Mouse (Mus musculus) MEL-GATA-1-ER (cell line): ENCODE measurements around the gene Reep3.

ENCODE experiments used
- DNase-seq: peaks from one replicate; pipeline ENCODE4 v3.0.0-alpha.2; 2012; ENCODE audit warnings: low read depth; ENCODE audit errors: extremely low read depth

Reep3 gene

DNA sequence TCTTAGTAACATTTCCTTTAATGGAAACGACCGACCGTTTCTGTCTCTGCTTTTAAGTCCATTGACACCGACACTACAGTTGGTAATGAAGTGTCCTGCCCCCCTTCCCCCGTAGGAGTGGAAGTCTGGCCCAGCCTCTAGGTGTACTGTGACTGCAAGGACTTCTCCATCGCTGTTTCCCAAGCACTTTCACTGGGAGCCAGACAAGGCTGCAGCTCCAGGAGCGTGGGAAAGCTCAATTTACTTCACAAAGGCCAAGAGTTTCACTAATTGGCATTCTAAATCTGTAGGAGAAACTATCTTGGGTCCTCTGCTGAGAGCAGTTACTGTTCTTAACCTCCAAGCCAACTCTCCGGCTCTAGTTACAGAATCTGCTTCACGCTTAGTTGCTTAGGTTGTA lies 43.3 kb downstream of the Reep3 start:
- no peak for DNase-seq

DNA sequence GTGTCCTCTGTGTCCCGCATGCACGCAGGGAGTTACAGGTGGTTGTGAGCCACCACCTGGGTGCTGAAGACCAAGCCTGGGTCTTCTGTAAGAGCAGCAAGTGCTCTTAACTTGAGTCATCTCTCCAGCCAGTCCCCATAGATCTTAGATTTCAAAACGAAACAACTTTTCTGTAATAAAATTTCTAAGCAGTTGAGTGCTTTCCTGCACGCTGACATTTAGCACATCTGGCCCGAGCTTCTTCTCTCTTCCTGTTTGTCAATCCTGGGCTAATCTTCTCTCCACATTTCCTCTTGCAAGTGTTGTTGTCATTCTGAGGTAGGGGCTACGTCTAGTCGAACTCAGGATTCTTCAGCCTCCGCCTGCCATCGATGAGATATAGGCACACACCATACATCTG lies 44.3 kb downstream of the Reep3 start:
- DNase-seq, result no peak

DNA sequence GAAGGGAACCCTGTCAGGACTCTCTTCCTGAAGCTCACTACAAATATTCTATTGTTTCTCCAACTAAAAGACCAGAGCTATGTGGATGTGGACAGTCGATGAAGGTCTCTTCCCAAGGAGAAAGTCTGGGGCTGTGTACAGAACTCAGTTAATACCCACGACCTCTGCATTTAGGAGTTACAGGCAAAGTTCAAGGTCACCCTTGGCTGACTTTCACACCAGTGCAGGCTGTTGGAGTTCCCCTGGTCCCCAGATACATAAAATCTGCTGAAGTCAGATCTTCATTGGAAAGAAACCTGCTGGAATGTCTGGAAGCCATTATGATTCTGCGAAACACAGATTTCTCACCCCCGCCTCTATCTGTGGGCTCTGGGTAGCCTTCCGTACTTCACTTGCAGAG lies 45.3 kb downstream of the Reep3 start:
- no peak for DNase-seq

DNA sequence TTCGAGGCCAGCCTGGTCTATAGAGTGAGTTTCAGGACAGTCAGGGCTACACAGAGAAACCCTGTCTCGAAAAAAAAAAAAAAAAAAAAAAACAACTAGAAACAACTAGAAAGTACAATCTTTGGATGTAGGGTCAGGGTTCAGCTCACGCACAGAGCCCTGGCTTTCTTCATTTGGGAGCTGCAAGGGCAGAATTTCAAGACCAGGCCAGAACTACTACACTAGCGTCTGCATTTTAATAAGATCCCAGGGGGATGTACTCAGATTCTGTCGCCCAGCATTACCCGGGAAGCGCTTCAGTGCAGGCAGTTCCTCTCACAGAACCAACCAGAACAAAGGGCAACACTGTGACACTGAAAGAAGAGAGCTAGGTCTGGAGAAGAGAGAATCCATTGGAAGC lies 46.0 kb downstream of the Reep3 start:
- DNase-seq, result no peak

DNA sequence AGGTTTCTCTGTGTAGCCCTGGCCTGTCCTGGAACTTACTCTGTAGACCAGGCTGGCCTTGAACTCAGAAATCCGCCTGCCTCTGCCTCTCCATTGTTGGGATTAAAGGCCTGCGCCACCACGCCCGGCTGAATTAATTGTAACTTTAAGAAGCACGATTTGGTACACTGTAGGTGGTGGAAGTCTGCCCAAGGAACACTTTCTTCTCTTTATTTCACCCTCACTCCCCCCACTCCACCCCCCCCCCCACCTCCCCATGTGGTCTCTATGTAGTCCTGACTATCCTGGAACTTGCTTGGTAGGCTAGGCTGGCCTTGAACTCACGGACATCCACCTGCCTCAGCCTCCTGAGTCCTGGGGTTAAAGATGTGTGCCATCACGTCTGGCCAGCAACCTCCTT lies 47.1 kb downstream of the Reep3 start:
- DNase-seq, result no peak

DNA sequence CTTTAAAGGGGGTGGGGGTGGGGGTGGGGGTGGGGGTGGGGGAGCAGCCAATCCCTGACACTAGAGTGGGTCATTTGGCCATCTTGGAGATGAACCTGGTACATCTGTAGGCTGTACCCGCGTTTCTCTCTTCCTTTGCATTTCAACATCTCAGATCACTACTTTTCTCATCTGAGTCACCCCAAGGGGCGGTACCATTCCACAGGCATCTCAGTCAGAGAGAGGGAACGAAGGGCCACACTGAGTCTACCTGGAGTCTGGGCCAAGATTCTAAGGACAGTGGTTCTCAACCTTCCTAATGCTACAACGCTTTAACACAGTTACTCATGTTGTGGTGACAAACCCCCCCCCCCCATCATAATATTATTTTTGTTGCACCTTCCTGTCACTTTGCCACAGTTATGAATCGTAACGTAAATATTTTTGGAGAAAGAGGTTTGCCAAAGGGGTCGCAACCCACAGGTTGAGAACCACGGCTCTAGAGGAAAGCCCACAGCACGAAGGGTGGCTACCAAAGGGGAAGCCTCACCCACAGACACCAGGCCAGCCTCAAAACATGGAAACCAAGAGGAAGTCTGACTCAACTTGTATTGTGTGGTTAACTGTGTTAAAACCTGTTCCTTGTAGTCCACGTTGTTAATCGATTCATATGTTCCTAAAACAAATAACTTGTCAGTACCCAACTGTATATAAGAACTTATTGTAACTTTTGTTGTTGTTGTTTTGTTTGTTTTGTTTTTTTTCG lies 47.7 kb downstream of the Reep3 start:
- DNase-seq, result no peak

DNA sequence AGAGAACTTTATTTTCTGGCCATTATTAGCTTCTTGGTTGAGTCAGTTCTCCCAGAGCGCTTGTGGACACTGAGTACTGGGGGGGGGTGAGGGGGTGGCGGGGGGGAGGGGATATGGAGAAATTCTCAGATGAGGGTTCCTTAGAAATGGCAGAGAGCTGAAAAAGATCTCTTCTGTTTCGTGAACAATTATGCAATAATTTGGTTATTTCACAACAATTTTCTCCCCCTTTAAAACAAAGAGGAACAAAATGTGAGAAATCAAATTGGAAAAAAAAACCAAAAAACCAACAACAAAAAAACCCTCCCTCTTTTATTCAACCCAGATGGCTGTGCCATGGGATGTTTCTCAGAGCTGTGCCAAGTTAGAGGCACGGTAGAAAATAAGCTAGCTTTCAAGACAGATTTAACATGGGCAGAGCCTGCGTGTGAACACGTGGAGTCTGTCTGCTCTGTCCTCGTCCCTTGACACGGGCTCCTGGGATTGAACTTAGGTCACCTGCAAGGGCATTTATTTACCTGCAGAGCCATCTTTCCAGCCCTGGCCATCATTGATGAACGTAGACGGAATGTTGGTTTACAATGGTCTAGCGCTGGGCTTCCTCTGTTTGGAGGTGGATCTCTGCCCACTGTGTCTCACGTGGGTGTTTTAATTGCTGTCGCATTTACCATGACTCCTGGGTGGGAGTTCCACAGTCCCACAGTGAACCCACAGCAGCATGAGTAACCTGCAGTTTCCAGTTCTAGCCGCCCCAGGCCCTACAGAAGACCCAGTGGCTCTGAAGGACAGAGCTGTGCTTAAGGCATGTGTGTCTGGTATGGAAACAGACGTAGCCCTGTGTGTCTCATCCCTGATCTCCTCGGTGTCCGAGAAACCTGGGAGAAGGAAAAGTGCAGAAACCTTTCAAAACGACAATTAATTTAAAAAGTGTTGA lies 48.8 kb downstream of the Reep3 start:
- DNase-seq, result no peak

DNA sequence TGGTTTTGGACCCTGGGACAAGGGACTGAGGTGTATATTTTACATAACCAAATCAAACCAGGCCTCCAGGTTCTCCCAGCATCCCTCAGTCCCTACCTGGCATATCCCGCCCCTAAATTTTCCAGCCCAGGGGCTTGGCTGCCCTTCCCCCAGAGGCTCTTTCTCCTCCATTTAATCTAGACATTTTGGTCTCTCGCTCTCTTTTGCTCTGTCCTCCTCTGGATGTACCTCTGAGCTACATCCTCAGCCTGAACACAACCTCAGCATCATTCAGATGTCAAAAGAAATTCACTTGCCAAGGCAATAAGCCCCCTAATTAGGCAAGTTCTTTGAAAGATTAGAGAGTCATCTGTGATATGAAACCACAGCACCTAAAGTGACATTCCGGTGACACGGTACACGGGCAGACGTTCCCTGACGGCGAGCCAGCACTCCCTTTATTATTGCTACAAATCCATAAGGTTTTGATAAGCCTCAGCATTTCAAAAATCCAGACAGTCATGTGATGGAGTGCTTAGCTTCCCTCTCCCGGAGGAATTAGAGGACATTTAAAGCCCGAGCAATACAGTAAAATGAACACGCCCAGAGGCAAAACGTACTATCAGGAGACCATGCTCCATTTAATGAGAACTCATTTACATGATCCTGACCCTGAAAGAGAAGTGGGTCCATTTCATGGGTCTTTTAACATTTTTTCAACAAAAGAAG lies 51.4 kb downstream of the Reep3 start:
- no peak for DNase-seq

DNA sequence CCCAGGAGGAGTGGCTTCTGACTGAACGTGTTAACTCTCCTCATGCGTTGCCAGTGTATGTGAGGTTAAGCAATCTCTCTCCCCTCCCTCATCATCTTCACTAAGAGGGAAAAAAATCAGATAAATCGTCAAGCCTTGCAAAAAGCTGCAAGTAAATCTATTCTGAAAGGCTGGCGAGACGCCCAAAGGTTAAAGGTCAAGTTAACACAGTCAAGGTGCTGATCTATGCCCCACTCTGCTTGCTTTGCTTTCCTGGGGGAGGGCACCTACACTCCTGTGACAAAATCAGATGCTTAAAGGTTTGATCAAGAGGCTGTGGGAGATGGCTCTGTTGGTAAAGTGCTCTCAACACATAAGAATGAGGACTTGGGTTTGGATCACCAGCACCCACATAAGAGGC lies 52.4 kb downstream of the Reep3 start:
- DNase-seq, result no peak

DNA sequence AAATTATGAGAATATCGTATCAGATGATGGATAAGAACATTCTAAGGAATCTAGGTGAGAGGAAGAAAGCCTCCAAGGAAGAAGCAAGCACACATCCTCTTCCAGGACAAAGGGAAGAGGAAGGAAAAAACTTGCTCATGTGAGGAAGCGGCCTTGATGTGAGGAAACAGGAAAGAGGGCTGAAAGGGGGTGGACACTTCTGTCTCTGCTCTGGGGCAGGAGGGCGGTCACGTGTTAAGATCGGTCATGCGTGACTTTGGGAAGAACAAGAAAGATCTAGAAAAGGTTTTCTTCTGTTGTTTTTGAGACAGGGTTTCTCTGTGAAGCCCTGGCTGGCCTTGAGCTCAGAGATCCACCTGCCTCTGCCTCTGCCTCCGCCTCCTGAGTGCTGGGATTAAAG lies 53.5 kb downstream of the Reep3 start:
- DNase-seq, result no peak

DNA sequence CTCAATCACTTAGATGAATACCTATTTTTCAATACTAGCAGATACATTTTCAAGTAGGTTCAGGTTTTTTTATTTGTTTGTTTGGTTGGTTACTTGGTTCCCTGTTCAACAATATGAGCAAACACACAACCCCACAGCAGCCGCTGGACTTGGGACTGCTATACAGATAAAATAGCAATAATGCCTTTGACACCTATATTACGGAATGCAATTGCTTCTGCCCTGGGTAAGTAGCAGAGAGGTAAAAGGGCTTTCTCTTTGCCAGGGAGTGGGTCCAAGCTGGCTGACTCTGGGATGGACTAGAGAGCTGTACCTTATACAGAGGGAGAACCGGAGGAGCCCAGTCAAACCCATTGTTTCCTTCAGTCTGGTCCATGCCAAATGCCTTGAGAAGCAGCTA lies 56.3 kb downstream of the Reep3 start:
- DNase-seq, result no peak

DNA sequence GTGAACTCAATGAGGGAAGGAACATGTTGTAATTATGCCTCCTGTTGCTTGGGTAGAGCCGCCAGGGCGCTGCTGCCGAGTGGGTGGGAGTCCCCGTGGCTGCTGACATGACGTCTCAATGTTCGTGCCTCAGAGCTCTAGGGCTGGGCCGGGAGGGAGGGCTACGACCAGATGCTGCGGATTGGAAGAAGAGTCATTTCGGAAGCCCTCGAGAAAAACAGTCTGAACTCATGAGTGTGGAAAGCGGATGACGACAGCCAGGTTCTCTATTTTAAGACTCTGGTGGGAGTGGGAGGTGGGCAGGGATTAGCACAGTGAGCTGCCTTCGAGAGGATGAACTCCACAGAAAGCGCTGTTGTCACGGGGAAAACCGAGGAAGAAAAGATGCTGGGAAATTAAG lies 57.7 kb downstream of the Reep3 start:
- no peak for DNase-seq

DNA sequence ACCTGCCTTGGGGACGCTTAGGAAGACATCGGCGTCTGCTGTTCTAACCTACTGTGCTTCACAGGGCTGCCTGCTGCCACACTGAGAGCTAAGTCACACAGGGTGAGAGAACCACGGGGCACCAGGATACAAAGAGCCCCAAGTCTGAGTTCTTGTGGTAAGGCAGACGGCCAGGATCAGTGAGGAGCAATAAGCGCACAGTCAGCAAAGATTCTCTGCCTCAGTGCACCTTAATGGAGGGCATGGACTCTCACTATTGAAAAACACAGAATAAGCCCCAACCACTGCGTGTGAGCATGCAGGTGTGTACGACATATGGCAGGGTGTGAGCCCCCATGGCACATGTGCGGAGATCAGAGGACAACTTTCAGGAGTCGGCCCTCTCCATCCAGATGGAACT lies 60.2 kb downstream of the Reep3 start:
- DNase-seq, result no peak

DNA sequence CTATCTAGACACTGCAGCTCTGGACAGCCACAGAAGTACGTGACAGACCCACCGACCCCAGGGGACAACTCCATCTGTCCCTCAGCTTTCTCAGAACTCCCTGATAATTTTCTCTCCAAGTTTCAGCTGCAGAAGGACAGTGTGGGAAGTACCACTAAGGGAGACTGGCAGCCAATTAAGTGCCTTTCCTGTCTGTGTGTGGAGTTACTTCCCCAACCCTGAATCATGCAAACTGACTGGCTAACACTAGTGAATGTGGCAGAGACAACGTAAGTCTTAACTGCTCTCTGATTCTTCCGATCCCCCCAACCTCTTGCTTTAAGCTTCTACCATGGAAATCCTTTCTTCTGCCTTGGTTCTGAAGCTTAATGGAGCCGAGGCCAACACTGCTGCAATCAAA lies 60.6 kb downstream of the Reep3 start:
- DNase-seq, result no peak

DNA sequence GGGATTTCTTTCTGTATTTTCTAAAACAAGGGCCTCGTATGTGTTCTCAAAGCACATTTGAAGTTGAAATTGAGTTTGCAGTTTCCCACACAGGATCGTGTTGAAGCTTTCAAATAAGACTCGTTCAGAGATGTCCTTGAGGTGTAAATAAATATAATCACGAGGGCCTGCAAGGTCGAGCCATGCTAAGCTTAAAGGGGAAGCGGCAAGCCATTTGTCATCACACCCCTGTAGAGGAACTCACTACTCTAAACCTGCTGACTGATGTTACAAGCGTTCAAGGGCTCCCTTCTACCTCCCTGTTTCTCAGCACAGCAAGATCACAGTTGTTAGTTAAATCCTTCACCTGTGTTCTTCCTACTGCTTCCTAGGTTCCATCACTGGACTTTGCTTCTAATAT lies 65.6 kb downstream of the Reep3 start:
- DNase-seq, result no peak

DNA sequence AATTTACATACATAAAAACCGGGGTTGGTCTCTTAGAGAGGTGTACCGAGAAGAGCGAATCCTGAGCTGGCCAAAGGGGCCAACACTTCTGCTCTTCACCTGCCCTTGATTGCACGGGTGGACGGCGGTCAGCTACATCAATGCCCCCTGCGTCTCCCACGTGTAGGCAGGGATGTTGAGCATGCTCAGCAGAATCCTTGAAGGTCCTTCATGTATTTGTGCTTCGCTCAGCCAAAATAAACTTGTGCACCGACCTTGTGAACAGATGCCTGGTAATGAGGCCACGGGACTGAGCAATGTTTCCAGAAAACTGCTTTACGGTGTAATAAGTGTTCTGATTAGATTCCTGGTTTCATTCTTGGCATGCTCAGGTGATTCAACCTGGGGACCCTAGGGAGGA lies 67.4 kb downstream of the Reep3 start:
- DNase-seq, result no peak

DNA sequence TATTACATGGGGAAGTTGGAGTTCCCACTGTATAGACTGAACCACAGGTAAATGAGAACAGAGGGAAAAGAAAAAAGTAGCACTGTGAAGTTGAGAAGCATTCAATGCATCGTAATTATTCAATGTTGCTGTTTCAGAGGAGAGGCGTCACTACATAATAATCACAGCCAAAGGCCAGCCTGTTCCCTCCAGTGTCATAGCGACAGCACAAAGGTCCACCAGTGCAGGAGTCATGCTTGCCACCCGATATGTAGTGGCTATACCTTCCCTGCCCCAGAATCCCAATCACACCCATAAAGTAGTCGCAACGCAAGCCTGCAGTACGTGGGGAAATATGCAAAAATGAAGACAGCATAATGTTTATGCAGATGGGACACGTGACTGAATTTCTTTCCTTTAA lies 70.4 kb downstream of the Reep3 start:
- no peak for DNase-seq

DNA sequence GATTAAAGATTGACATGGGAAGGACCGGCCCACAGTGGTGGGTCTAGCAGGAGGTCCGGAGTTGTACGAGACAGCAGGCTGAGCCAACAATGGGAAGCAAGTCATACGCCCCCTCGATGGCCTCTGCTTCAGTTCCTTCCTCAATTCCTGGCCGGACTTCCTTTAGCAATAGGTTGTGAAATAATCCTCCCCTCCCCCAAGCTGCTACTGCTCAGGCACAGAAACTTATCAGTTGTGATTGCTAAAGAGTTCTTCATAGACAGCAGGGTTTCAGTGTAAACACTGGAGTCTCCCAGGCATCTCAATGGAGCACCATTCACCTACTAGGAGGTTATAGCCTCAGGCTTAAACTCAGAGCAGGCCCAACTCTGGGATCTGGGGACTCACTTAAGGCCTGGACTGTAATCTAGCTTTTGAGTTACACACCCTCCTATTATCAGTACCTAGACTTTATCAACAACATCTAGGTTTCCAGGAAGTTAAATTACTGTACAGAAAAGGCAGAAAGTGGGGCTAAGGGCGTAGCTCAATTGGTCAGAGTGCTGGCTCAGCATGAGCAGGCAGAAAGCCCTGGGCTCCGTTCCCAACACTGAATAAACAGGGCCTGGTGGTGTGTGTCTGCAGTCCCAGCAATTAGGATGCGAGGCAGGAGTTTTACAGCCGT lies 71.0 kb downstream of the Reep3 start:
- DNase-seq, result peak; percentile 25

DNA sequence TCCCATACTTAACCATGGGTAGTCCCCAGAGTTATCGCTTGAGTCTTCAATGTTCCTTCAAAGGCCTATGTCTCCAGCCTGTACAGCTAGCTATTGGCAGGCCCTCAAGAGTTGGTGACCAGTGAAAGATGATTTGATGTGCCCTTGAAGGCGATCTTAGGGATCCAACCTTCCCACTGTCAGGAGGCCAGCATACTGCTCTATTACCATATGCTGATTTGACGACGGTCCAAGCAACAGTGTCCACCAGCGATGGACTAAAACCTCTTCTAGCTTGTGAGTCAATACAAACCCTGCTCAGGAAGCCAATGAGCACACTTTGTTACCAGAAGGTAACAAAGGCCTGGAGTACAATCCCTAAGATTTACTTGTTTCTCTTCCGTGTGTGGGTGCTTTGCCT lies 72.4 kb downstream of the Reep3 start:
- DNase-seq, result no peak

DNA sequence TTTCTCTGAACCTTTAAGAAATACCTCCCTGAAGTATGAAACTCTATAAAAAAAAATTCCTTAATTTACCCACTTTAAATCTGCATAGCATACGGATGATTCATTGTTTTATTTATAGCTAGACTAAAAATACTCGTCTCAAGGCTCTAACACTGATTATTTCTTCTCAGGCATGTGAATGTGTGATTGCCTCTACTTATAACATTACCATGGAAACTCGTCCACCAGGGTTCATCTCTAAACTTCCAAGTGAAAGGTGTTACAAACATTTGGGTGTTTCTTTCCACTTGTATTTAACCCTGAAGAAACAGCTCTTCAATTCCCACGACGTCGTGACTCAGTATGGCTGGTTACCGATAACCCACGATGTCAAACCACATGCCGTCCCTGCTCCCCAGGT lies 73.7 kb downstream of the Reep3 start:
- DNase-seq, result no peak

DNA sequence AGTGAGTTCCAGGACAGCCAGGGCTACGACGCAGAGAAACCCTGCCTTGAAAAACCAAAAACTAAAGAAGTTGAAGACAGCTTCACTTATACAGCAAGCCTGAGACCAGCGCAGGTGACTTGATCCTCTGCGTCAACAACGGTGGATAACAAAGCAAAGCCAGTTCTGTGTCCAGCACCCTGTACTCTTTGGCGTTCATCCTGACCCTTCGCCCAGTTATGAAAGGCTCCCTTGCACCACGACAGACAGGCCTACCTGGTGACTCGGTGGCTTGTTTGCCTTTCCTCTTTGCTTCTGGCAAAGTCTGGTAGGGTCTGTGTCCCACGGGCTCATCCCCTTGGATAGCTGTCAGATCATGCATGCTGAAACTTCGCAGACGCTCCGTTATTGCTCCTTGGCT lies 75.3 kb downstream of the Reep3 start:
- DNase-seq, result no peak

DNA sequence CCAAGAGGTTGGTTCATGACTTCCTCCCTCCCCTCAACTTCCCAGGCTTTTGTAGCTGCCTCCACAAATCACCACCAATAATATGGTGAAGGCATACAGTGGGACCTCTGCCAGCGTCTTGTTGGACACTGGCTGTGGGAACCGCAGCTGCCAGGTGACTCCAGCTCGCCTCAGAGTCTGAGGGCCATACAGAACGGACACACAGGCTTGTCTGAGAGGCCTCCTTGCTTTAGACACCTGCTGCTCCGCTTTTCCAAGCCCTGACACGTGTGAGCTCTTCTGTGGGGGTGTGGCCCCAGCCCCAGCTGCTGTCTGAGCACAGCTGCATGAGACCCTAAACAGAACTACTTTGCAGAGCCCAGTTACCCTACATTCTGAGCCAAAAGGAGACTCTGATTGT lies 77.9 kb downstream of the Reep3 start:
- DNase-seq, result no peak
